Mouse (Mus musculus) liver, adult 2 months (tissue): Measurements from ENCODE around the gene Gjb5.

ENCODE experiments used
- CTCF ChIP-seq: fragments of 200-500 bp; IDR thresholded peaks from 2 replicates; pipeline ENCODE4 v1.5.1; 2011; ENCODE audit warnings: low read depth, low read length, control low read depth
- POLR2A ChIP-seq: fragments of 200-500 bp; IDR thresholded peaks from 2 replicates; pipeline ENCODE4 v1.6.1; 2011; ENCODE audit warnings: low read length, control low read depth; ENCODE audit not compliant: insufficient read depth; ENCODE audit errors: extremely low read depth

GRCm38 (mm10) chr4:127311561-127311960 is 46.4 kb downstream of the Gjb5 start:
- TF ChIP-seq POLR2A = no peak
- no peak for TF ChIP-seq CTCF
